ENCODE assay signal across 8 mouse cellular contexts in the genomic region with DNA sequence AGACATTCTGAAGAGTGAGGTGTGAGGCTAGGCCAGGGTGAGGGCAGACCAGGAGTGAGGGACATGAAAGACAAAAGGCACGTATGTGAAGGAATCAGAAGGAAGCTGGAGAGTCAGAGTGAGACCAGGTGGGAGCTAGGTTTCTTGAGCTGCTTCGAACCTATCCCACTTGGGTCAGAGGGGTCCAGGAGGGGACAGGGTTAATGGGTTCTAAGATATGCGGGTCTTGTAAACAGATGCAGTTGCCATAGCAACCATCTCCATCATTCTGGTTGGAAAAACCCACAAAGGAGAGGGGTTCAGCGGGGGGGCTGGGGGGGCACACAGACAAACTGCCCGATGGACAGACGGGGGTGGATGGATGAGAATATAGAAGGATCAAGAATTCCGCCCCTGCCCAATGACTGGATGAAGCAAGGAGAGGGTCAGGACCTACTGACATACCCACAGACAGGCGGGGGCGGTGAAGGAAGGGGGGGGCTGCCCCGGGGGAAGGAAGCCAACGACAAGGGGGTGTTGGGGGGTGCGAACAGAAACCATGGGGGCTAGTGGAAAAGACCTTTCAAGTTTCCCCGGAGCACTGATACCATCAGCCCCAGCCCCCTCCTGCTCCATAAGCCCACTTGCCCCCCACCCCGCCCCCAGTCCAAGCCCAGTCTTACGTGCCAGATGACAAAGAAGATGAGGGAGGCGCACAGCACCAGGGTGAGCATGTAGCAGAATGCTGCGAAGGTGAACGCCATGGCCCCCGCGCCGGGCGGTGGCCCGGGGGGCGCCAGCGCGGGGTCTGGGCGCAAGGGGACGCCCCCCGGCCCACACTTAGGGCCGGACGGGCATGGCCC. TPM values are rescaled to one million over a fixed set of nuclear protein-coding genes. Genes with fewer than 3 reads are reported as not detected.
DNase-seq lines count a peak whose midpoint lies in the region; ATAC-seq and TF ChIP-seq lines count a peak whose summit lies in the region.

No protein-coding gene starts in this region.

- H3K4me3 ChIP-seq in lung, embryonic 14.5 days (ENCODE audit: low read depth, low read length): peak overlapping the region; percentile 56
- H3K4me3 ChIP-seq in embryonic facial prominence, embryonic 15.5 days (replicated peaks): peak overlapping the region; percentile 70
- peak overlapping the region; percentile 69 for H3K4me3 ChIP-seq in limb, embryonic 11.5 days (ENCODE audit: low read depth, low read length)

- no peak for DNase-seq in lung, embryonic 14.5 days
- DNase-seq in lung, adult 18-20 months: no peak
- DNase-seq in limb, embryonic 11.5 days (ENCODE audit: low spot score): peak; percentile 44
- peak; percentile 45 for DNase-seq in retina, embryonic 14.5 days (ENCODE audit: low spot score)
- DNase-seq in adrenal gland, adult 2 months: no peak
- DNase-seq in adipocyte (ENCODE audit: low spot score): no peak

- ATAC-seq in lung, embryonic 14.5 days (ENCODE audit: insufficient read depth): peak; percentile 10; the same call in 1 of the 2 replicates
- ATAC-seq in embryonic facial prominence, embryonic 15.5 days (ENCODE audit: insufficient number of reproducible peaks, low FRiP score, low TSS enrichment, low read depth): no peak; the same call in 1 of the 2 replicates
- no peak; the same call in 1 of the 2 replicates for ATAC-seq in limb, embryonic 11.5 days (ENCODE audit: insufficient number of reproducible peaks, low FRiP score, low TSS enrichment, low read depth)
- ATAC-seq in granulocyte monocyte progenitor cell, adult 5-6 weeks (replicated peaks; ENCODE audit: poor library complexity, severe bottlenecking): no peak

- H3K27ac ChIP-seq in lung, embryonic 14.5 days (ENCODE audit: low read depth): no peak overlapping the region
- peak overlapping the region; percentile 65 for H3K27ac ChIP-seq in embryonic facial prominence, embryonic 15.5 days (replicated peaks)
- H3K27ac ChIP-seq in limb, embryonic 11.5 days (replicated peaks; ENCODE audit: low read depth, low read length): peak overlapping the region; percentile 6; the same call in 1 of the 2 replicates

- TF ChIP-seq CTCF in lung, embryonic 14.5 days (IDR thresholded peaks at IDR 0.05; ENCODE audit: low read depth): no peak

- peaks cover 2% of the 10 kb centered on the region; the same call in 1 of the 2 replicates for H3K4me1 ChIP-seq in lung, embryonic 14.5 days (ENCODE audit: insufficient read depth)
- peaks cover 65% of the 10 kb centered on the region for H3K4me1 ChIP-seq in embryonic facial prominence, embryonic 15.5 days
- H3K4me1 ChIP-seq in limb, embryonic 11.5 days (ENCODE audit: control insufficient read depth, insufficient read depth, low read length): peaks cover 39% of the 10 kb centered on the region

- H3K9ac ChIP-seq in lung, embryonic 14.5 days: peak overlapping the region; percentile 76
- peak overlapping the region; percentile 91 for H3K9ac ChIP-seq in embryonic facial prominence, embryonic 15.5 days
- H3K9ac ChIP-seq in limb, embryonic 11.5 days (ENCODE audit: low read length): peak overlapping the region; percentile 88

- H3K36me3 ChIP-seq in lung, embryonic 14.5 days (ENCODE audit: insufficient read depth): peaks cover 42% of the 10 kb centered on the region
- peaks cover 45% of the 10 kb centered on the region for H3K36me3 ChIP-seq in embryonic facial prominence, embryonic 15.5 days
- peaks cover 21% of the 10 kb centered on the region for H3K36me3 ChIP-seq in limb, embryonic 11.5 days (ENCODE audit: control insufficient read depth, insufficient read depth, low read length)

- WGBS in lung, embryonic 14.5 days: 3% methylated on average over 30 of the region's 31 CpGs
- 4% methylated on average over 31 of the region's 31 CpGs for WGBS in embryonic facial prominence, embryonic 15.5 days
- WGBS in limb, embryonic 11.5 days: 4% methylated on average over 30 of the region's 31 CpGs

- no peaks in the 10 kb centered on the region for H3K27me3 ChIP-seq in lung, embryonic 14.5 days (ENCODE audit: insufficient read depth, low read length)
- no peaks in the 10 kb centered on the region for H3K27me3 ChIP-seq in embryonic facial prominence, embryonic 15.5 days
- no peaks in the 10 kb centered on the region for H3K27me3 ChIP-seq in limb, embryonic 11.5 days (ENCODE audit: control insufficient read depth, insufficient read depth, low read length)

- H3K4me2 ChIP-seq in lung, embryonic 14.5 days: peak overlapping the region; percentile 99
- H3K4me2 ChIP-seq in embryonic facial prominence, embryonic 15.5 days (replicated peaks): peak overlapping the region; percentile 99
- peak overlapping the region; percentile 98 for H3K4me2 ChIP-seq in limb, embryonic 11.5 days (ENCODE audit: low read depth, severe bottlenecking)

- H3K9me3 ChIP-seq in lung, embryonic 14.5 days (ENCODE audit: low read depth, low read length): no peaks in the 10 kb centered on the region
- H3K9me3 ChIP-seq in embryonic facial prominence, embryonic 15.5 days (replicated peaks): no peaks in the 10 kb centered on the region
- no peaks in the 10 kb centered on the region for H3K9me3 ChIP-seq in limb, embryonic 11.5 days (ENCODE audit: control insufficient read depth, low read length)

RNA-seq across cellular contexts. Expression of gene Cnih2, which starts 0.6 kb away (rescaled TPM):
- polyA plus RNA-seq in lung, embryonic 14.5 days (2014; fragmentation: Nextera tagmentation; extraction: Ambion mirVana): 14.8 and 15.3 TPM in 2 replicates
- 35.5 and 38.7 TPM in 2 replicates for polyA plus RNA-seq in embryonic facial prominence, embryonic 15.5 days (2015; fragmentation: Nextera tagmentation; extraction: Ambion mirVana)
- 33.8 and 36.3 TPM in 2 replicates for polyA plus RNA-seq in limb, embryonic 11.5 days (2014; fragmentation: Nextera tagmentation; extraction: Ambion mirVana)
- total RNA-seq in adrenal gland, adult 2 months (2021): 1 to 10 TPM; 1.2 to 2.4 TPM
- 7.1 and 13.2 TPM in 2 replicates for polyA plus RNA-seq in adrenal gland, adult 2 months (2012; rRNA removed)
- not detected in 2 replicates for total RNA-seq in granulocyte monocyte progenitor cell, adult 5-6 weeks (2014; fragmentation: Nextera tagmentation)
- not detected in 2 replicates for total RNA-seq in granulocyte monocyte progenitor cell, adult 5-6 weeks (2017)

RNA-seq across cellular contexts. Expression of gene Rab1b, which starts 9.1 kb away (rescaled TPM):
- polyA plus RNA-seq in lung, embryonic 14.5 days (2014; fragmentation: Nextera tagmentation; extraction: Ambion mirVana): 278 and 289 TPM in 2 replicates
- 256 and 270 TPM in 2 replicates for polyA plus RNA-seq in embryonic facial prominence, embryonic 15.5 days (2015; fragmentation: Nextera tagmentation; extraction: Ambion mirVana)
- polyA plus RNA-seq in limb, embryonic 11.5 days (2014; fragmentation: Nextera tagmentation; extraction: Ambion mirVana): 242 and 244 TPM in 2 replicates
- 100 to 1,000 TPM; 166 to 194 TPM for total RNA-seq in adrenal gland, adult 2 months (2021)
- polyA plus RNA-seq in adrenal gland, adult 2 months (2012; rRNA removed): 335 and 337 TPM in 2 replicates
- 99.2 and 105 TPM in 2 replicates for total RNA-seq in granulocyte monocyte progenitor cell, adult 5-6 weeks (2014; fragmentation: Nextera tagmentation)
- 100 and 101 TPM in 2 replicates for total RNA-seq in granulocyte monocyte progenitor cell, adult 5-6 weeks (2017)

RNA-seq across cellular contexts. Expression of gene Yif1a, which starts 9.4 kb away (rescaled TPM):
- polyA plus RNA-seq in lung, embryonic 14.5 days (2014; fragmentation: Nextera tagmentation; extraction: Ambion mirVana): 99.2 and 105 TPM in 2 replicates
- 111 and 119 TPM in 2 replicates for polyA plus RNA-seq in embryonic facial prominence, embryonic 15.5 days (2015; fragmentation: Nextera tagmentation; extraction: Ambion mirVana)
- 68.5 and 71.2 TPM in 2 replicates for polyA plus RNA-seq in limb, embryonic 11.5 days (2014; fragmentation: Nextera tagmentation; extraction: Ambion mirVana)
- 10 to 100 TPM; 69.5 to 82.3 TPM for total RNA-seq in adrenal gland, adult 2 months (2021)
- 135 and 147 TPM in 2 replicates for polyA plus RNA-seq in adrenal gland, adult 2 months (2012; rRNA removed)
- 37.3 and 51.9 TPM in 2 replicates for total RNA-seq in granulocyte monocyte progenitor cell, adult 5-6 weeks (2014; fragmentation: Nextera tagmentation)
- total RNA-seq in granulocyte monocyte progenitor cell, adult 5-6 weeks (2017): 14.6 and 17.2 TPM in 2 replicates

RNA-seq across cellular contexts. Expression of gene Tmem151a, which starts 12.4 kb away (rescaled TPM):
- polyA plus RNA-seq in lung, embryonic 14.5 days (2014; fragmentation: Nextera tagmentation; extraction: Ambion mirVana): 3.1 and 4.4 TPM in 2 replicates
- polyA plus RNA-seq in embryonic facial prominence, embryonic 15.5 days (2015; fragmentation: Nextera tagmentation; extraction: Ambion mirVana): 2.3 and 3.0 TPM in 2 replicates
- polyA plus RNA-seq in limb, embryonic 11.5 days (2014; fragmentation: Nextera tagmentation; extraction: Ambion mirVana): 1.1 and 2.2 TPM in 2 replicates
- total RNA-seq in adrenal gland, adult 2 months (2021): 1 to 10 TPM; 1.2 to 2.9 TPM
- 4.8 and 5.0 TPM in 2 replicates for polyA plus RNA-seq in adrenal gland, adult 2 months (2012; rRNA removed)
- 5.1 TPM in 1 of 2 replicates, not detected in the other for total RNA-seq in granulocyte monocyte progenitor cell, adult 5-6 weeks (2014; fragmentation: Nextera tagmentation)
- 0.62 TPM in 1 of 2 replicates, not detected in the other for total RNA-seq in granulocyte monocyte progenitor cell, adult 5-6 weeks (2017)

RNA-seq across cellular contexts. Expression of gene Klc2, which starts 20.6 kb away (rescaled TPM):
- 20.4 and 24.8 TPM in 2 replicates for polyA plus RNA-seq in lung, embryonic 14.5 days (2014; fragmentation: Nextera tagmentation; extraction: Ambion mirVana)
- polyA plus RNA-seq in embryonic facial prominence, embryonic 15.5 days (2015; fragmentation: Nextera tagmentation; extraction: Ambion mirVana): 17.9 and 19.5 TPM in 2 replicates
- 21.2 and 23.8 TPM in 2 replicates for polyA plus RNA-seq in limb, embryonic 11.5 days (2014; fragmentation: Nextera tagmentation; extraction: Ambion mirVana)
- total RNA-seq in adrenal gland, adult 2 months (2021): 10 to 100 TPM; 44.2 to 48.1 TPM
- 95.3 and 101 TPM in 2 replicates for polyA plus RNA-seq in adrenal gland, adult 2 months (2012; rRNA removed)
- 6.1 and 10.9 TPM in 2 replicates for total RNA-seq in granulocyte monocyte progenitor cell, adult 5-6 weeks (2014; fragmentation: Nextera tagmentation)
- total RNA-seq in granulocyte monocyte progenitor cell, adult 5-6 weeks (2017): 3.0 and 3.9 TPM in 2 replicates

Comparison
In these comparisons a context has a peak if more than half of its experiments do, and no peak if none do; other contexts are left out.
1. DNase-seq: peak in limb, embryonic 11.5 days (single experiment) and retina, embryonic 14.5 days (single experiment); none in lung, embryonic 14.5 days (single experiment), lung, adult 18-20 months (0 of 2), adrenal gland, adult 2 months (single experiment) and adipocyte (single experiment).
2. Peak in every context shown above with its lines, with median percentiles within 50 percentile points of each other: H3K4me2 ChIP-seq, H3K4me3 ChIP-seq and H3K9ac ChIP-seq.